Mouse (Mus musculus): ENCODE results near the gene Uap1.

Gene Uap1

GRCm38 (mm10) chr1:170164053-170164614 is 10.6 kb downstream of the Uap1 start:
- DNase-seq = no peak

GRCm38 (mm10) chr1:170163398-170163943 is 11.3 kb downstream of the Uap1 start:
- no peak for DNase-seq

- DNase-seq = no peak
These were observed 12.9 kb downstream of the Uap1 start for GRCm38 (mm10) chr1:170161852-170162251.

- no peak for DNase-seq
These were observed 14.3 kb downstream of the Uap1 start for GRCm38 (mm10) chr1:170160397-170160938.

GRCm38 (mm10) chr1:170159707-170160106 is 15.1 kb downstream of the Uap1 start:
- no peak for DNase-seq

DNA sequence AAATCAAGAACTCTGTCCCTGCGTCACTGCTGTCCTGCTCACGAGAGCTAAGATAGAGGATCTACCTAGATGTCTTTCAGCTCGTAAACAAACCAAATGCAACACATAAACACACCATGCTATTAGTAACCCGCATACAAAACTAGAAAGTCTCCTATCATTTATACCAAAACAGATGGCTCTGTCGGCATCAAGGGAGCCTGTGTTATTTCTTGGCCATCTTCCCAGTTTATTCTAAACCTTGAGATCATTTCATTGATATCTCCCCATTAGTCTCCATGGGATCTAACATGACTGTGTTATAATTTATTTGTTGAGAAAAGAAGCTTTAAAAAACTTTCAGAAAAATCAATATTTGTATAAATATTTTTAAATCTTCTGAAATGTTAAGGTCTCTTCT is 19.0 kb downstream of the Uap1 start:
- no peak for DNase-seq

DNA sequence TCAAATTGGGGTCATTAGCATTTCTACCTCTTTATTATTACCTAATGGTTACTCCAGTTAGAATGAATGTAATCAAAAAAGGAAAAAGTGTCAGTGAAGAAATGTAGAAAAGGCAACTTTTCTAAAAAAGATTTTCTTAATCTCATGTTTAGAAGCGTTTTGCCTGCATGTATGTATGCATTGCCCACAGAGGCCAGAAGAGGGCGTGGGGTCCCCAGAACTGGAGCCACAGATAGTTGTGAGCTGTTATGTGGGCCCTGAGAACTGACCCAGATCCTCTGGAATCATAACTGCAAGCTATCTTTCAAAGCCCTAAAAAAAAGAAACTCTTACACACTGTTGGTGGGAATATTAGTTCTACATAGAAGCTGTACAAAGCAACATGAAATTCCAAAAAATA is 19.5 kb downstream of the Uap1 start:
- peak in 1 of 2 experiments; percentile 15 for DNase-seq

DNA sequence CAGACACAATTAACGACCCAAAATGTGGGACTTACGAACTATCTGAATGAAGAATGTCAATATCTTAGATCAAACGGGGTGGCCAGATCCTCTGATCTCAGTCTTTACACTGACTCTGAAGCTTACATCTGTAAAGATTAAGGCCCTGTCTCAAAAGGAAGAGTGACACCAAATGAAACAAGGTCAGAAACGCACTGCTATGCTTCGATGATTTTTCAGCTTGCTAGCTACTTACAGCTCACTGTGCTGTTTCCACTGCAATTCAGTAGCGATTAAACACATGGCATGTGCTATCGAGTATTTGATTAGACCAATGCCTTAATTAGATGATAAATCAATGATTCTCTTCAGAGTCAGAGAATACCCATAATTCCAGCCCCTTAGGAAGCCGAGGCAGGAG is 20.8 kb downstream of the Uap1 start:
- no peak for DNase-seq

- no peak for DNase-seq
These were observed 22.2 kb downstream of the Uap1 start for GRCm38 (mm10) chr1:170152552-170152951.

DNA sequence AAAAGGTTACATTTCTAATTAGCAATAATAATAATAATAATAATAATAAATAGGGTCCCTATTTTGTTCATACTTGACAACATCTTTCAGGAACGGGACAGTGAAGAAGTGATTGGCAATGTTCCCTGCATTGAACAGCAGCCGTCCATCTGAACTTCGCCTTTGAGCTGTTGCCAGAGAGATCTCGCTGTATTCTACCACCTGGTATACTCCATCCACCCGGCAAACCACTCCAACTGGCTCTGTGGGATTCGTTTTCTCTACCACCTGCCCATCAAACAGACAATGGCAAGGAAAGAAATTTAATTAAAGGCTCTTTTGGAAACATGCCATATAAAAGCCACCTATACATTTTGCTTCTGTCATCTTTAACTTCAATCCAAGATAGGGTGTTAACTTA is 23.9 kb downstream of the Uap1 start:
- peak; percentile 36 to 46 for DNase-seq

DNA sequence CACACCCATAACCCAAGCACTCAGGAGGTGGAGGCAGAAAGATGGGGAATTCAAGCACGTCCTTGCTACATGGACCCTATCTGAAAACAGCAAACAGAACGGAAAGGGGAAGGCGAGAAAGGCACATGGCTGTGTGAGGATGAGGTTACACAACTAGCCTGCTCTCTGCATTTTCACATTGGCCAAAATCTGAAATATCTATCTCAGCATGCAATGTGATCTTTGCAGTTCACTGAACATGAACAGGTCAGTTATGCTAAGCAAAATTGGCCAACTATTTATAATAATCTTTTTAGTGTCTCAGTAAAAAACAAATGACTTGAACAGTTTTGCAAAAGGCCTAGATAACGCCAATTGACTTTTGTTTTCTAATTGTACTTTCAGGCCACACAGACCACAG is 25.0 kb downstream of the Uap1 start:
- no peak for DNase-seq

DNA sequence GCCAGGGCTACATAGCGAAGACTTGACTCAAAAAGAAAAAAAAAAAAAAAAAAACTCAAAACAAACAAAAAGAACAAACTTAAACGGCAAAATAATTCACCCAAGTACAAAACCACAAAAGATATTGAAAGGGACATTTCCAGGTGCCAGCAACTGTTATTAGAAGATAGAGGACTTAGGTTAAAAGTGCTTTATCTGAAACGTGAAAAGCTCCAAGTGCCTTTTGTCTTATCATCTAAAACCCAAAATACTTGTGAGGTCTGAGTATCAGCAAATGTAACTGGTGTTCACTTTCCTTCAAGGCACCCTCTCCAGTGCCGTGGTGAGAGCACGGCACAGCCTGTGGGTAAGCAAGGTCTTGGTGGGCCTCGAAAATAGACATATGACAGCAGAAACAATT is 26.2 kb downstream of the Uap1 start:
- no peak for DNase-seq

DNA sequence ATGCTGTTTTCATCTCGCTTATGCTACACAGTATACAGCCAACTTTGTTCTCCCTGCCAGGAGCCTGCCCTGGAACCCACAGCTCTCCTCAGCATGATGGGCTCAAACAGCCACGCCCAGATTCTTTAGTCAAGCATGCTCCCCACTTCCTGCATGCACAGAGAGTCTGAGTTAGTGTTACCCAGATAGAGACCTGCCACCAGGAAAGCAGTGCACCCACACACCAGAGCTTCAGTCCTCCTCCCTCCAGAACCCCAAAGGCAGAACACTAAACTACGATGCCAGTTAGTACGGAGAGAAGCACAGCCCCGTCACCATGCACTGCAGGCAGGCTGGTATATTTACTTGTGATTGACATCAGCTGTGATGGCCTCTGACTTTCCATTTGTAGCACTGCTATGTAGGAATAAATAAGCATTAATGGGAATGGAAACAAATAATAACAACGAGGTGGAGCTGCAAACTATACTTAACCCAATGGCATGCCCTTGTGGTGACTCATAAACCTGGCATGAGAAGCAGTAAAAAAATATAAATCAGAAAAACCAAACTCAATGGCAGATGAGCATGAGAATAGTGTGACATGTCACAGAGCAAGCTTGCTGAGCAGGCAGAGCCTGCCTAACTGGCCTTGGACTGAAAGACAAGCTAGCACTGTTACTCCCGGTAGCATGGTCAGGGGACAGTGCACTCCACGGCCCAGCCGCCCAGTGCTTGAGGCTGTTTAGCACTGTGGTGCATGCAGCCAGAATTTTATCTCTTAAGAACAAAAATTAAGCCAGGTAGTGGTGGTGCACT is 26.9 kb downstream of the Uap1 start:
- no peak for DNase-seq

DNA sequence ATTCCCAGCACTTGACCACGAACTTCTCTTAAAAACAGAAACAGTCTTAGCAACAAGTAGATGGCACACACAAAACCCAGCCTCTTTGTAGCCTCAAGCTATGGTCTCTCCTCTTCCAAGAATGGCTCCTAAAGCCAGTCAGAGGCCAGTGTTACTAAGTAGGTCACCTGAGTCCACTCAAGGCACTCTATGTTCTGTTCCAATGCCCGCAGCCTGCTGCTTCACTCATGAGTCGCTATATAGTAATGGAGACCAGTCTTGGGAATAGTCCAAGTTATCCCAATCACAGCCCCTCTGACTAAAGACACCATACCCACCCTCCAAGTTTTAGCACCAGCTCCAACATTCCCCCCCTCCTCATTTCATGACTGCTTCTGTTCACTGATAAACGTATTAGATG is 29.2 kb downstream of the Uap1 start:
- DNase-seq = no peak

DNA sequence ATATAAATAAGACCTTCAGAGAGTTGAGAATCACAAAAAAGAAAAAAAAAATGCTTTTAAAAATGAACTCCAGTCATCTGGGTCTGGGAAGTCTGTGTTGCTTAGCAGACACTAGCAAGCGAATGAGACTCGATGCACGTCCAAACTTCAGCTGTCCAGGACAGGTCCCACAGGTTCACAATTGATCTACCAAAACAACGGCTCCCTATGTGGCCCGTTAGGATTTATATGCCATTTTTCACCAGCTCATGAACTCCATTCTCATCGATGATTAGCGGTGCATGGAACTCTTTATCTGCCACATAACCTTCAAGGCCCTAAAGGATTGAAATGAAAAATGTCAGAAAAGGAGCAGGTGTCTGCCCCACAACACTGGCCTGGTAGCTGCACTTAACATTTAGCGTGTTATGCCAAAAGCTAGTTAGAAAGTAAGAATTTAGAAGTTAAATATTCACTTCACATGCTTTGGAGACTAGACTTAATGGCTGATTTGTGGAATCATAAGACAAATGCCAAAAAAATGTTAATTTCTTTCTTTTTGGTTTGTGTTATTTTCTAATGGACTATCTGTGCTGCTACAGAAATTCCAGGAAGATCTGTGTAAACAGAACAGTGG is 32.4 kb downstream of the Uap1 start:
- no peak for DNase-seq

DNA sequence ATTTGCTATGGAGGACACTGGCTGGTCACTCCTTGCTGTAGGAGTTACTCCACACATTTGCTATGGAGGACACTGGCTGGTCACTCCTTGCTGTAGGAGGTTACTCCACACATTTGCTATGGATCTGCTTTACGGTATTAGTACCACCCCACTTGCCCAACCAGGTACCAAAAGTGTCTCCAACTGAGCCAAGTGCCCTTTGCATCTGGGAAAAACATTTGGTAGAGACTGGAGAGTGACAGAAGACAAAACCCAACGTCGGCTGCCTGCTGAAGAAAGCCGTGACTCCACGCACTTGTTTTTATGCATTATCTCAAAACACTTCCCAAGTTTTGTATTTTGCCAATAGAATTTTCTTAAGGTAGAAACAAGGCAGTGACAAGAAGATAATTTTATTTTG is 33.1 kb downstream of the Uap1 start:
- DNase-seq = no peak

- DNase-seq = peak; percentile 82
These were observed 38.3 kb downstream of the Uap1 start for GRCm38 (mm10) chr1:170136351-170137009.

- DNase-seq = no peak
These were observed 40.5 kb downstream of the Uap1 start for GRCm38 (mm10) chr1:170134264-170134663.

- DNase-seq = no peak
These were observed 43.8 kb downstream of the Uap1 start for GRCm38 (mm10) chr1:170130962-170131361.

GRCm38 (mm10) chr1:170124644-170125043 is 50.1 kb downstream of the Uap1 start:
- DNase-seq = no peak

GRCm38 (mm10) chr1:170113616-170114015 is 61.1 kb downstream of the Uap1 start:
- DNase-seq = no peak

DNA sequence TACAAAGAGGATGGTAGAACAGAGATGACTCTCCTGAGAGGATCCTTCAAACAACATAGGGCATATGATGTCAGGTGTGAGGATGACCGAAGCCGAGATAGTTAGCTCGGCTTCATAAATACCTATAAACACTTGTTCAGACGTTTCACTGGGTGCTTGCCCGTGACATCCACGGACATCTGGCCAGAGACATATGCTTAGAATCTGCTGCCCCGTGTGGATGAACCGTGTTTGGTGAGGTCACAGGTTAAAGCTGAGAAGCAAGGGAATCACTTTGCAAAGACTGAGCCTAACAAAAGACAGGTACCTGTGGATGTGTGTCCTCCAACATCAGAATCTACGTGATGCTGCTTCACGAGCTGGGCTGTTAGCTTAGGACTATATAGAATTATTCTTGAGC is 62.5 kb downstream of the Uap1 start:
- peak in 1 of 2 experiments; percentile 5 for DNase-seq

GRCm38 (mm10) chr1:170111651-170112226 is 63.0 kb downstream of the Uap1 start:
- peak; percentile 67 to 76 for DNase-seq

Measured in cerebellum, postnatal 14 days (tissue).